Mouse (Mus musculus): Measurements from ENCODE around the gene Prtn3.
"Not testable (repeated sequence)": the region's sequence is repeated elsewhere in the genome, so short reads cannot be mapped to it uniquely, and the experiment has no call there.

Gene Prtn3

GRCm38 (mm10) chr10:79877757-79878156, 3.5 kb downstream of the Prtn3 start:
- no peak for DNase-seq (ENCODE audit: low spot score)

- no peak for DNase-seq (ENCODE audit: low spot score)
These were observed 5.3 kb downstream of the Prtn3 start for GRCm38 (mm10) chr10:79879527-79879926.

- DNase-seq (ENCODE audit: low spot score): no peak
These were observed 6.4 kb downstream of the Prtn3 start for GRCm38 (mm10) chr10:79880721-79881120.

- DNase-seq (ENCODE audit: low spot score): no peak
These were observed 7.7 kb downstream of the Prtn3 start for GRCm38 (mm10) chr10:79881981-79882380.

- DNase-seq (ENCODE audit: low spot score): peak; percentile 90
These were observed 9.2 kb downstream of the Prtn3 start for GRCm38 (mm10) chr10:79883297-79884084.

- no peak for DNase-seq (ENCODE audit: low spot score)
These were observed 10.2 kb downstream of the Prtn3 start for GRCm38 (mm10) chr10:79884446-79884845.

GRCm38 (mm10) chr10:79884938-79885337, 10.7 kb downstream of the Prtn3 start:
- DNase-seq (ENCODE audit: low spot score): not testable (repeated sequence)

GRCm38 (mm10) chr10:79886054-79886453, 11.8 kb downstream of the Prtn3 start, which contains the start of gene Elane:
TSS of gene Elane (plus strand) at chr10:79886247.
- no peak for DNase-seq (ENCODE audit: low spot score)

GRCm38 (mm10) chr10:79886611-79887010, 12.3 kb downstream of the Prtn3 start:
- DNase-seq (ENCODE audit: low spot score): no peak

GRCm38 (mm10) chr10:79889386-79889785, 15.1 kb downstream of the Prtn3 start:
- no peak for DNase-seq (ENCODE audit: low spot score)

GRCm38 (mm10) chr10:79890670-79891069, 16.4 kb downstream of the Prtn3 start, which contains the start of gene Cfd:
TSS of gene Cfd (plus strand) at chr10:79890853.
- DNase-seq (ENCODE audit: low spot score): no peak

GRCm38 (mm10) chr10:79892451-79893118, 18.3 kb downstream of the Prtn3 start:
- DNase-seq (ENCODE audit: low spot score): peak; percentile 89

GRCm38 (mm10) chr10:79896306-79896705, 22.0 kb downstream of the Prtn3 start:
- DNase-seq (ENCODE audit: low spot score): no peak

- DNase-seq (ENCODE audit: low spot score): no peak
These were observed 22.5 kb downstream of the Prtn3 start for GRCm38 (mm10) chr10:79896814-79897213.

GRCm38 (mm10) chr10:79897316-79898245, 23.3 kb downstream of the Prtn3 start:
- no peak for DNase-seq (ENCODE audit: low spot score)

- DNase-seq (ENCODE audit: low spot score): peak; percentile 92
These were observed 26.7 kb downstream of the Prtn3 start for GRCm38 (mm10) chr10:79900951-79901410.

GRCm38 (mm10) chr10:79906712-79907111, 32.4 kb downstream of the Prtn3 start:
- no peak for DNase-seq (ENCODE audit: low spot score)

- no peak for DNase-seq (ENCODE audit: low spot score)
These were observed 33.1 kb downstream of the Prtn3 start for GRCm38 (mm10) chr10:79907415-79907814.

GRCm38 (mm10) chr10:79908167-79909091, 34.2 kb downstream of the Prtn3 start, which contains the start of gene Med16:
TSS of gene Med16 (minus strand) at chr10:79908923.
- peak; percentile 98 for DNase-seq (ENCODE audit: low spot score)

GRCm38 (mm10) chr10:79909092-79909922, 35.0 kb downstream of the Prtn3 start:
- no peak for DNase-seq (ENCODE audit: low spot score)
